Mouse (Mus musculus) embryonic facial prominence, embryonic 11.5 days (tissue): ENCODE results near the gene Slc9a1. TPM values are rescaled to one million over a fixed set of nuclear protein-coding genes. Genes with fewer than 3 reads are reported as not detected.

Source experiments
- ATAC-seq: fragments of 200-750 bp; cut with Nextera tagmentation; replicated peaks from 2 replicates; pipeline ENCODE4 v1.8.0; 2017; ENCODE audit warnings: low read depth; ENCODE audit not compliant: insufficient number of reproducible peaks, low FRiP score, low TSS enrichment
- DNase-seq: peaks from one replicate; pipeline ENCODE4 v3.0.0-alpha.2; 2015; ENCODE audit warnings: low spot score
- H3K27ac ChIP-seq: fragments of 300-500 bp; sonication (generic); replicated peaks from 2 replicates; pipeline ENCODE4 v1.5.1; 2014; ENCODE audit warnings: mild to moderate bottlenecking, low read depth, low read length, control low read depth
- H3K27me3 ChIP-seq: fragments of 300-500 bp; sonication (generic); 2 replicates; pipeline ENCODE4 v1.6.1; 2014; ENCODE audit warnings: mild to moderate bottlenecking, low read length, moderate library complexity, mixed read lengths; ENCODE audit not compliant: control insufficient read depth, insufficient read depth
- H3K36me3 ChIP-seq: fragments of 300-500 bp; sonication (generic); replicated peaks from 2 replicates; pipeline ENCODE4 v1.6.1; 2014; ENCODE audit warnings: low read depth, mild to moderate bottlenecking, low read length, moderate library complexity, mixed read lengths; ENCODE audit not compliant: control insufficient read depth, insufficient read depth
- H3K4me1 ChIP-seq: fragments of 300-500 bp; sonication (generic); 2 replicates; pipeline ENCODE4 v1.6.1; 2014; ENCODE audit warnings: low read length, mixed read lengths; ENCODE audit not compliant: control insufficient read depth, insufficient read depth
- H3K4me2 ChIP-seq: fragments of 300-500 bp; sonication (generic); 2 replicates; pipeline ENCODE4 v1.6.1; 2014; ENCODE audit warnings: low read depth, mild to moderate bottlenecking, control low read depth, low read length, moderate library complexity
- H3K4me3 ChIP-seq: fragments of 300-500 bp; sonication (generic); 2 replicates; pipeline ENCODE4 v1.5.1; 2014; ENCODE audit warnings: low read depth, low read length, control low read depth
- H3K9ac ChIP-seq: fragments of 300-500 bp; sonication (generic); replicated peaks from 2 replicates; pipeline ENCODE4 v1.6.1; 2014; ENCODE audit warnings: mild to moderate bottlenecking, control low read depth, low read length
- H3K9me3 ChIP-seq: fragments of 300-500 bp; sonication (generic); replicated peaks from 2 replicates; pipeline ENCODE4 v1.6.1; 2016; ENCODE audit warnings: mild to moderate bottlenecking, low read length, inconsistent platforms, mixed read lengths; ENCODE audit not compliant: control insufficient read depth
- WGBS: fragments of 180-500 bp; shearing (Covaris S2); extraction: QIAGEN DNeasy Blood & Tissue Kit; methylation state at CpG from one replicate; pipeline ENCODE4 v1.1.7; 2014; 5-methylcytosine and 5-hydroxymethylcytosine counted together
- polyA plus RNA-seq: library from polyadenylated mRNA; unstranded; fragments of >200 nt; fragmentation: Nextera tagmentation; extraction: Ambion mirVana; gene quantifications from 2 replicates; pipeline ENCODE4 v1.2.1, GENCODE M21; 2014

The Slc9a1 gene
- polyA plus RNA-seq, 1 experiment from 2014 or later = 4.7 TPM

GRCm38 (mm10) chr4:133340217-133340616 is 29.3 kb upstream of the Slc9a1 start:
- DNase-seq (no peak), ATAC-seq (no peak)
- Histone ChIP-seq H3K4me3 (no peak overlapping the region), H3K4me1 (no peaks in the 10 kb centered on the region), H3K27me3 (no peaks in the 10 kb centered on the region), H3K9me3 (no peaks in the 10 kb centered on the region), H3K9ac (no peak overlapping the region), H3K36me3 (no peaks in the 10 kb centered on the region), H3K4me2 (no peak overlapping the region), H3K27ac (no peak overlapping the region)
- 82% methylated on average over 2 of the region's 2 CpGs for WGBS

DNA sequence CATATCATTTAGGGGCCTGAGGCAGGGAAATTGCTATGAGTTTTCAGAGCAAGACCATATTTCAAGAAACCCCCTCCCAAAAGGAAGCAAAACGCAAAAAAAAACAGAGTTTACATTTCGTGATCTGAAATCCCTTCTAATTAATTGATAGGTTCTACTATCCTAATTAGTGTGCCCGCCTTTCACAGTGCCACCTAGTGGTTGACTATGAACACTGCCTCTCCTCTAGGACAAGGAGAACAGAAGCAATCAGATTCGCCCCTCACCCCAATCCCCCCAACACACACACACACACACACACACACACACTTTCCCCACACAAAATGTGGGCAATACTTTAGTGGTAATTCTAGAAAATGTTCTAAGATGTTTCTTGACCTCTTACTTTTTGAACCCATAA is 25.4 kb upstream of the Slc9a1 start:
- H3K27me3 ChIP-seq = no peaks in the 10 kb centered on the region
- H3K9ac ChIP-seq = no peak overlapping the region
- no peak overlapping the region for H3K4me2 ChIP-seq
- no peaks in the 10 kb centered on the region for H3K9me3 ChIP-seq
- no peak overlapping the region for H3K27ac ChIP-seq
- no peak overlapping the region for H3K4me3 ChIP-seq
- peak; percentile 62 for DNase-seq
- no peaks in the 10 kb centered on the region for H3K4me1 ChIP-seq
- no peak for ATAC-seq
- WGBS = 7% methylated on average over 4 of the region's 4 CpGs
- no peaks in the 10 kb centered on the region for H3K36me3 ChIP-seq

- H3K4me2 ChIP-seq = no peak overlapping the region
- ATAC-seq = no peak
- H3K9ac ChIP-seq = no peak overlapping the region
- no peaks in the 10 kb centered on the region for H3K4me1 ChIP-seq
- H3K27me3 ChIP-seq = no peaks in the 10 kb centered on the region
- H3K27ac ChIP-seq = no peak overlapping the region
- no peak for DNase-seq
- WGBS = 87% methylated on average over 6 of the region's 6 CpGs
- no peak overlapping the region for H3K4me3 ChIP-seq
- H3K36me3 ChIP-seq = no peaks in the 10 kb centered on the region
- no peaks in the 10 kb centered on the region for H3K9me3 ChIP-seq
Observed at GRCm38 (mm10) chr4:133345702-133346101, 23.8 kb upstream of the Slc9a1 start.

DNA sequence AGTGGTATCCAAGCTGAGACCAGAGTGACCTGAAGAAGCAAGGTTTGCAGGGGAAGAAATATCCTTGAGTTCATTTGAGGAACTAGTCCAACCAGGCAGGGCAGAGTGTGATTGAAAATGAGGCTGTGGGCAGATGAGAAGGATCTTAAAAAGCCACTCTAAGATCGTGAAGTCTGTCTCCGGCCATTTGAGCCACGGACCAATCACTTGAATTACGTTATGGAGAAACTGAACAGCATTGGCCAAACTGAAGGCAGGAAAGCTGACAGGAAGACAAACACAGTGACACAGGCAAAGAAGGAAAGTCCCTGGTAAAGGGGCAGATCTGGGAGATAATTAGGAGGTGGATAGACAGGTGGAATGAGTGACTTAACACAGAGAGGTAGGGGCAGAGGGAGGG is 22.9 kb upstream of the Slc9a1 start:
- no peak for ATAC-seq

GRCm38 (mm10) chr4:133347624-133348023 is 21.9 kb upstream of the Slc9a1 start:
- Histone ChIP-seq H3K4me1 (no peaks in the 10 kb centered on the region), H3K9ac (no peak overlapping the region), H3K4me3 (no peak overlapping the region), H3K27me3 (no peaks in the 10 kb centered on the region), H3K36me3 (no peaks in the 10 kb centered on the region), H3K9me3 (no peaks in the 10 kb centered on the region), H3K4me2 (no peak overlapping the region), H3K27ac (no peak overlapping the region)
- ATAC-seq (no peak), DNase-seq (no peak)
- 59% methylated on average over 4 of the region's 4 CpGs for WGBS

More for the DNA sequence above, 22.9 kb upstream of the Slc9a1 start:
- no peaks in the 10 kb centered on the region for H3K27me3 ChIP-seq
- no peaks in the 10 kb centered on the region for H3K36me3 ChIP-seq
- H3K4me2 ChIP-seq = no peak overlapping the region
- no peaks in the 10 kb centered on the region for H3K4me1 ChIP-seq
- WGBS = 84% methylated on average over 4 of the region's 4 CpGs
- H3K4me3 ChIP-seq = no peak overlapping the region
- no peak overlapping the region for H3K9ac ChIP-seq
- no peak for DNase-seq
- no peaks in the 10 kb centered on the region for H3K9me3 ChIP-seq
- H3K27ac ChIP-seq = no peak overlapping the region

DNA sequence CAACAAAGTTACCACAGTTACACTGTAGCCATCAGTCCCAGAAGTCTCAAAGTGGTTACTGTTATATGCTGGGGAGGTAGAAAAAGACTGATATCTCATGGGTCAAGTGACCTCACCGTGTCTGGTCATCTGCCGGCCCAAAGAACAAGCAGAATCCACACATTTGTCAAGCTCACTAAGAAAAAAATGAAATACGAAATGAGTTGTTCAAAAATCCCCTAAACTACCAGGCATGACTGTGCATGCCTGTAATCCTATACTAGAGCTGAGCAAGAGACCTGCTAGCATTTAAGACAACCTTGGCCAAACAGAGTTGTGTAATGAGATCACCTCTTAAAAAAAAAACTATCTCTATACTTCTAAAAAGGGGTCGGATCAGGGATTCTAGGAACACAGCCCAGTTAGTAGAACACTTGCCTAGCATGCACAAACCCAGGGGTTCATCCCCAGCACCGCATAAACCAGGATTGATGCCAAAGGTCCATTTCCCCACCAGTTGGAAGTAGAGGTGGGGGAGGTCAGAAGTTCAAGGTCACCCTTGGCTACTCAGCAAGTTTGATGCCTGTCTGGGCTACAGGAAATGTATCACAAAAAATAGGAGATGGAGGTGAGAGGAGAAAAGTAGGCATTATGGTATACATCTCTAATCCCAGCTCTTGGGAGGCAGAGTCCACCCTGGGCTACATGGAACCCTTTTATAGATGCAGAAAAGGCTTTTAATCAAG is 21.3 kb upstream of the Slc9a1 start:
- H3K4me1 ChIP-seq = no peaks in the 10 kb centered on the region
- H3K9me3 ChIP-seq = no peaks in the 10 kb centered on the region
- DNase-seq (no peak), ATAC-seq (no peak)
- no peak overlapping the region for H3K4me3 ChIP-seq
- H3K9ac ChIP-seq = no peak overlapping the region
- no peak overlapping the region for H3K4me2 ChIP-seq
- H3K27ac ChIP-seq = no peak overlapping the region
- no peaks in the 10 kb centered on the region for H3K27me3 ChIP-seq
- 76% methylated on average over 5 of the region's 5 CpGs for WGBS
- no peaks in the 10 kb centered on the region for H3K36me3 ChIP-seq

GRCm38 (mm10) chr4:133352797-133353196 is 16.7 kb upstream of the Slc9a1 start:
- Histone ChIP-seq H3K9ac (no peak overlapping the region), H3K27me3 (no peaks in the 10 kb centered on the region), H3K9me3 (no peaks in the 10 kb centered on the region), H3K36me3 (no peaks in the 10 kb centered on the region), H3K4me2 (no peak overlapping the region), H3K27ac (no peak overlapping the region), H3K4me3 (no peak overlapping the region), H3K4me1 (no peaks in the 10 kb centered on the region)
- no peak for DNase-seq
- WGBS = 75% methylated on average over 10 of the region's 10 CpGs
- ATAC-seq = no peak

DNA sequence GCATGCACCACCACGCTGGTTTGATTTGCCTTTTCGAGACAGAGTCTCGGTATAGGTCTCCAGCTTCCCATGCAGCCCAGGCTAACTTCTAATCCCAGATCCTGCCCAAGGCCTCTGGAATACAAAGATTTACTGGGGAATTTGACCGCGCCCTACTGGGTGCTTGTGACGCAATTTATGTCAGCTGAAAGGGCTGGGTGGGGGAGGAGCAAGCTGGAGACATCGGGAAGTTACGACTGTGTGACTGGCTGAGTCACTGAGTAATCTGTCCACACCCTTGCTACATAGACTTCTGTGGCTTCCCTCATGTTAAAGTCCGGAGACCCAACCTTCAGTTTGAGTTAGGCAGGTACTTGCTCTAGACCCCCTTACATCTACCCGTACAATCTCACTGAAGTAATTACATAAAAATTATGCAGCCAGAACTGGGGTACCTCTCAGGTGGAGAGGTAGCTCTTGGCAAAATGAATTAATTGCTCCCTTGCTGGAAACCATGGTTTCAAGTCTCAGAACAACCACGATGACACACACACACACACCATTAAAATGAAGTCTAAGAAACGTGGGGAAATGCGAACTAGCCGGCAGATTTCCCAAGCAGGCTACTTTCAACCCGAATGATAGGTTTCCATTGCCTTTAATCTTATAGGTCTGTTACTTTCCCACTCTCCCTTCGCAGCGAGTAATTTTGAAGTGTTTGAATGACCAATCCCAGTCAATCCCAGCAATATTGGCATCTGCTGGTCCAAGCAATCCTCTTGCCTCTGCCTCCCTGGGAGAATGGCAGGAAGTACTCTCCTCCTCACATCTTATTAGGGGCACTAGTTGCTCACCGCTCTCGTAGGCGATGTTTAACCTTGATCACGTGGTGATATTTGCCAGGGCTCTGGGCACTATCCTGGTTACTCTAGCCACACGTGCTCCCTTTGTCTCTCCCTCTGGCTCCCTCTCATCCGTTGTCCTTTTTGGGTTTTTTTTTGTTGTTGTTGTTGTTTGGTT is 15.8 kb upstream of the Slc9a1 start, which contains the start of gene Wdtc1:
Gene Wdtc1 (minus strand): TSS at position 115 of the 999 bp plus-strand sequence.
- H3K4me1 ChIP-seq = no peaks in the 10 kb centered on the region
- H3K4me3 ChIP-seq = no peak within 1 kb of the TSS
- H3K4me2 ChIP-seq = no peak within 1 kb of the TSS
- no peaks in the 10 kb centered on the region for H3K9me3 ChIP-seq
- H3K27ac ChIP-seq = no peak within 1 kb of the TSS
- ATAC-seq (no peak), DNase-seq (no peak)
- H3K36me3 ChIP-seq = no peaks in the 10 kb centered on the region
- WGBS = 90% methylated on average over 23 of the region's 23 CpGs
- no peak within 1 kb of the TSS for H3K9ac ChIP-seq
- no peaks in the 10 kb centered on the region for H3K27me3 ChIP-seq
